Mouse (Mus musculus): ENCODE data around the gene Ankrd39.

Gene Ankrd39

DNA sequence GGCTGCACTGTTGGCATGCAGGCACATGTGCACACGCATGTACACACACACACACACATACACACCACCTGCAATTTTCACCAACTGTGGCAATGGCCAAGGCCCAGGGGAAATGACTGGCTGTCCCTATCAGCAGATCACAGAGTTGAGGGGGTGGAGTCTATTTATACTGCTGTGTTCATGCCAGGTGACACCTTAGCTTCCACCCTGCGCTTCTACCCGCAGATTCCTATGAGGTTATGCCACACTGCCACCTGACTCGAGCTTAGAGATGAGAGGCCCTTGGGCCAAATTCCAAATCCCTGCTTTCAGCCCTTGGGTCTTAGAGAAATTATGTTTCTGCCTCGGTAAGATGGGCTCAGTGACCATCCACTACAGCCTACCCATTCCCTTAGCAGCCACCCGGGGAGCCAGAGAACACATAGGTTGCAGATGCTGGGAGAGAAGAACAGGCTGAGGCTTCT is 12.6 kb downstream of the Ankrd39 start:
- no peaks in the 10 kb centered on the region for H3K27me3 ChIP-seq (ENCODE audit: insufficient read depth, low read length)
- peaks cover 27% of the 10 kb centered on the region for H3K36me3 ChIP-seq (ENCODE audit: insufficient read depth, low read length)
- no peaks in the 10 kb centered on the region for H3K9me3 ChIP-seq (ENCODE audit: low read length)
- H3K4me1 ChIP-seq (replicated peaks; ENCODE audit: low read depth, low read length) = peaks cover 41% of the 10 kb centered on the region
- no peak for TF ChIP-seq NANOG (IDR thresholded peaks at IDR 0.05; ENCODE audit: borderline replicate concordance, low read length)
- TF ChIP-seq CTCF (conservative IDR thresholded peaks at IDR 0.05; ENCODE audit: low read length) = no peak
- TF ChIP-seq POU5F1 (IDR thresholded peaks at IDR 0.05; ENCODE audit: borderline replicate concordance, low read length) = no peak
- H3K4me3 ChIP-seq (replicated peaks; ENCODE audit: low read length) = no peak overlapping the region

DNA sequence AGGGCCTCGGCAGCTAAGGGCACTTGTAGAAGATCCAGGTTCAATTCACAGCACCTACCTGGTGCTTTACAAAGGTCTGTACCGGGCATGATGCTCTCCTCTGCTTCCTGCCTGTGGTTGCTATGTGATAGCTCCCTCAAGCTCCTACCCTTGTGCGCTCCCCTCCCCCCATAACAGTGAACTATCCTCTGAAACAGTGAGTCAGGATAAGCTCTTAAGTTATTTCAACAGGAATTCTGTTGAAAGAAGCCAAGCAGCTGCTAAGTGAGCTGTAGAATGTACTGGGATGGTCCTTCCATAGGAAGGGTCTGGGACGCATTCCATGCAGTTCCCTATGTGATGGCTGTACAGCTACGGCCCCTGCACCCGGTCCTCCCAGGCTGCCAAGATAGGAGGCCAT is 13.7 kb downstream of the Ankrd39 start:
- H3K36me3 ChIP-seq (ENCODE audit: insufficient read depth, low read length) = peaks cover 18% of the 10 kb centered on the region
- no peak overlapping the region for H3K4me3 ChIP-seq (replicated peaks; ENCODE audit: low read length)
- peaks cover 45% of the 10 kb centered on the region for H3K4me1 ChIP-seq (replicated peaks; ENCODE audit: low read depth, low read length)
- TF ChIP-seq CTCF (conservative IDR thresholded peaks at IDR 0.05; ENCODE audit: low read length) = no peak
- TF ChIP-seq NANOG (IDR thresholded peaks at IDR 0.05; ENCODE audit: borderline replicate concordance, low read length) = no peak
- TF ChIP-seq POU5F1 (IDR thresholded peaks at IDR 0.05; ENCODE audit: borderline replicate concordance, low read length) = no peak
- H3K27me3 ChIP-seq (ENCODE audit: insufficient read depth, low read length) = no peaks in the 10 kb centered on the region
- H3K9me3 ChIP-seq (ENCODE audit: low read length) = no peaks in the 10 kb centered on the region

DNA sequence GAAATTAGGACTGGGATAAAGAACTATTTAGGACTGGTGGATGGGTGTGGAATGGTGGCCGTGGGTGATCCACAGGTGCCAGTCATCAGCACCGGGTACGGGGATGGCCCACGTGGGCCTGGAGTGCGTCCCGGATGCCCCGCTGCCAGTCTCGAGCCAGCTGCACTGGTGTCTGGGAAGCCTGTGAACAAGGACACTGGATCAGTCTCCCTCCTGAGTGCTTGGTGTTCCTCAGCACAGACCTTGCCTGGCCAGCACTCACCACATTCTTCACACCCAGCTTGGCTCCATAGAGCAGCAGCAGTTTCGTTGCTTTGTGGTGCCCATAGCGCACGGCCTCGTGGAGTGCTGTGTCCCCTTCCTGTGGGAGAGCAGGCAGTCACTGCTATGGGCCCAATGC is 15.8 kb downstream of the Ankrd39 start:
- H3K27me3 ChIP-seq (ENCODE audit: insufficient read depth, low read length) = no peaks in the 10 kb centered on the region
- peaks cover 64% of the 10 kb centered on the region for H3K4me1 ChIP-seq (replicated peaks; ENCODE audit: low read depth, low read length)
- peaks cover 19% of the 10 kb centered on the region for H3K36me3 ChIP-seq (ENCODE audit: insufficient read depth, low read length)
- peak overlapping the region; percentile 61 for H3K4me3 ChIP-seq (replicated peaks; ENCODE audit: low read length)
- TF ChIP-seq NANOG (IDR thresholded peaks at IDR 0.05; ENCODE audit: borderline replicate concordance, low read length) = no peak
- TF ChIP-seq POU5F1 (IDR thresholded peaks at IDR 0.05; ENCODE audit: borderline replicate concordance, low read length) = no peak
- no peaks in the 10 kb centered on the region for H3K9me3 ChIP-seq (ENCODE audit: low read length)

DNA sequence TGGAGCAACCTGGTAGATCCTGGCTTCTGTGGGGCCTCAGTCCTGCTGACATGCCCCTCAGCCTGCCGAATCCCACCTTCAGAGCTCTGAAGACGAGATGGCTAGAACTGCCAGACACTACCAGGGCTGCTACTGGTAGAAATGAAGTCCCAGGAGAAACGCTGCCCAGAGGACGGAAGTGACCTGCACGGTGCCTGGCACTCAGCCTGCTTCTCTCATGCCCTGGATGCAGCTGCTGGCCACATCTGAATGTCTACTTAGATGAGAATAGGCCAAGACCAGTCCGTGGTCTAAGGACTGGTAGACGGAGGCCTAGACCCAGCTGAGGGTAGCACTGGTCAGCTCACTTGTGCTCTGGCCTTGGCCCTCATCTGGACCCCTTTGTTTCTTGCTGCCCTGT is 16.3 kb downstream of the Ankrd39 start:
- H3K4me3 ChIP-seq (replicated peaks; ENCODE audit: low read length) = no peak overlapping the region
- H3K36me3 ChIP-seq (ENCODE audit: insufficient read depth, low read length) = peaks cover 24% of the 10 kb centered on the region
- TF ChIP-seq CTCF (conservative IDR thresholded peaks at IDR 0.05; ENCODE audit: low read length) = no peak
- no peak for TF ChIP-seq POU5F1 (IDR thresholded peaks at IDR 0.05; ENCODE audit: borderline replicate concordance, low read length)
- TF ChIP-seq NANOG (IDR thresholded peaks at IDR 0.05; ENCODE audit: borderline replicate concordance, low read length) = no peak
- peaks cover 64% of the 10 kb centered on the region for H3K4me1 ChIP-seq (replicated peaks; ENCODE audit: low read depth, low read length)
- no peaks in the 10 kb centered on the region for H3K27me3 ChIP-seq (ENCODE audit: insufficient read depth, low read length)
- H3K9me3 ChIP-seq (ENCODE audit: low read length) = no peaks in the 10 kb centered on the region

DNA sequence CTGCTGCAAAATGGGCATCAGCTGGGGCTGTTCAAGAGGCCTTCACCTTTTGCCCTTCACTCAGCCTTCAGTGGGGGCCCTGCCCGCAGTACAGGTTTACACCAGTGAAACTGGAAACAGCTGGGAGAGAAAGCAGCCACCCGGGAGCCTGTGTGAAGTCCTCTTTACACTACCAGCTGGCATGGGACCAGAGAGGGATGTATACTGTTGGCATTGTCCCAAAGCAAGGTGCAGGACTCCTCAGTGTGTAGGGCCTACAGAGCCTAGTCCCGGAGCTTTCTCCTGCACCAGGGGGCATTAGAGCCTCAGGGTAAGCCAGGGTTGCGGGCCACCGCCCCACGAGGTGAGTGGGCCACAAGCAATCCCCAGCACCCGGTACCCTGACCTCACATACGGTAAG is 16.8 kb downstream of the Ankrd39 start:
- no peak for TF ChIP-seq POU5F1 (IDR thresholded peaks at IDR 0.05; ENCODE audit: borderline replicate concordance, low read length)
- no peak for TF ChIP-seq CTCF (conservative IDR thresholded peaks at IDR 0.05; ENCODE audit: low read length)
- no peak for TF ChIP-seq NANOG (IDR thresholded peaks at IDR 0.05; ENCODE audit: borderline replicate concordance, low read length)
- H3K9me3 ChIP-seq (ENCODE audit: low read length) = no peaks in the 10 kb centered on the region
- no peak overlapping the region for H3K4me3 ChIP-seq (replicated peaks; ENCODE audit: low read length)
- H3K36me3 ChIP-seq (ENCODE audit: insufficient read depth, low read length) = peaks cover 28% of the 10 kb centered on the region
- H3K27me3 ChIP-seq (ENCODE audit: insufficient read depth, low read length) = no peaks in the 10 kb centered on the region
- peaks cover 69% of the 10 kb centered on the region for H3K4me1 ChIP-seq (replicated peaks; ENCODE audit: low read depth, low read length)

DNA sequence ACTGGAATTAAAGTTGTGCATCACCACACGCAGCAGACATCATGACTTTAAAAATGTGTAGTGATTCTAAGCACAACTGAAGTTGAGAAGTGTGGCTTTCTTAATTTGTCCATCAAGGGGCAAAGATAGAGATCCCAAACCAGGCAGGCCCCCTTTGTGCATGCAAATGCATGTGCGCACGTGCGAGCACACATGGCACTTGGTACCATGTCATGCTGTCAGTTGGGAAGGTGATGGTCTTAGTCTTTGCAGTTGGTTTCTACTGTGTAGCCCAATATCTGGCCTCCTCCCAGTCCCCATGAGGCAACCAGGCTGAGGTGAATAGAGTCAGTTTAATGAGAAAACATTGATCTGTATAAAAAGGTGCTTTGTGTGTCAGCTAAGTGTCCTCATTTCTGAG is 17.4 kb downstream of the Ankrd39 start:
- Histone ChIP-seq H3K4me3 (replicated peaks; ENCODE audit: low read length) (no peak overlapping the region), H3K9me3 (ENCODE audit: low read length) (no peaks in the 10 kb centered on the region), H3K4me1 (replicated peaks; ENCODE audit: low read depth, low read length) (peaks cover 75% of the 10 kb centered on the region), H3K36me3 (ENCODE audit: insufficient read depth, low read length) (peaks cover 35% of the 10 kb centered on the region), H3K27me3 (ENCODE audit: insufficient read depth, low read length) (no peaks in the 10 kb centered on the region)
- TF ChIP-seq POU5F1 (IDR thresholded peaks at IDR 0.05; ENCODE audit: borderline replicate concordance, low read length) = no peak
- TF ChIP-seq CTCF (conservative IDR thresholded peaks at IDR 0.05; ENCODE audit: low read length) = no peak
- no peak for TF ChIP-seq NANOG (IDR thresholded peaks at IDR 0.05; ENCODE audit: borderline replicate concordance, low read length)

DNA sequence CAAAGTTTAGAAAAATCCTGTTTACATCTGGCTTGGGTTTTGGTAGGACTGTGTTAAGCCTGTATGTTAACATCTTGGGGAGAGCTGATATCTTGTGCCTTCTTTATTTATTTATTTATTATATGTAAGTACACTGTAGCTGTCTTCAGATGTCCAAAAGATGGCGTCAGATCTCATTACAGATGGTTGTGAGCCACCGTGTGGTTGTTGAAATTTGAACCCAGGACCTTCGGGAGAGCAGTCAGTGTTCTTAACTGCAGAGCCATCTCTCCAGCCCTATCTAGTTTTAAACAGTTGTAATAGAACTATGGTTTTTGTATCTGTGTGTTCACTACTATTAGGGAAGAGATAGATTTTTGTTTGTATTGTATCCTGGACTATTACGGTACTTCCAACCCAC is 18.0 kb downstream of the Ankrd39 start:
- no peaks in the 10 kb centered on the region for H3K27me3 ChIP-seq (ENCODE audit: insufficient read depth, low read length)
- peaks cover 41% of the 10 kb centered on the region for H3K36me3 ChIP-seq (ENCODE audit: insufficient read depth, low read length)
- TF ChIP-seq CTCF (conservative IDR thresholded peaks at IDR 0.05; ENCODE audit: low read length) = no peak
- no peak for TF ChIP-seq POU5F1 (IDR thresholded peaks at IDR 0.05; ENCODE audit: borderline replicate concordance, low read length)
- no peak for TF ChIP-seq NANOG (IDR thresholded peaks at IDR 0.05; ENCODE audit: borderline replicate concordance, low read length)
- H3K4me3 ChIP-seq (replicated peaks; ENCODE audit: low read length) = no peak overlapping the region
- H3K9me3 ChIP-seq (ENCODE audit: low read length) = no peaks in the 10 kb centered on the region
- peaks cover 77% of the 10 kb centered on the region for H3K4me1 ChIP-seq (replicated peaks; ENCODE audit: low read depth, low read length)

DNA sequence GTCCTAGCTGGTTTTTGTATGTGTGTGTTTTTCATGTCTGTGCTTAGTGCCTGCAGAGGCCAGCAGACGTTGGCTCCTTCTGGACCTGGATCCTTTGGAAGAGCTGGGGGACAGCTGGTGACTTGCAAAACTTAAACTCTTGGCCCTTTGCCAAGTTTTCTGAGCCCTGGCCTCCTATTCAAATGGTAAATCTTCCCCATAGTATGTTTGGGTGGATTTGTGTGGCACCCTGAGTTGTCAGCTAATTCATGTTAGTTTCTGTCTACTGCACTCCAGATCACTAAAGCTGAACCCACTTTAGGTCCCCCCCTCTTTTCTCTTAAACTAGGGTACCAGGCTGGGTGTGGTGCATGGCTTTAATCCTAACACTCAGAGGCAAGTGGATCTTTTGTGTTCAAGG is 18.9 kb downstream of the Ankrd39 start:
- no peak overlapping the region for H3K4me3 ChIP-seq (replicated peaks; ENCODE audit: low read length)
- H3K27me3 ChIP-seq (ENCODE audit: insufficient read depth, low read length) = no peaks in the 10 kb centered on the region
- no peaks in the 10 kb centered on the region for H3K9me3 ChIP-seq (ENCODE audit: low read length)
- peaks cover 50% of the 10 kb centered on the region for H3K36me3 ChIP-seq (ENCODE audit: insufficient read depth, low read length)
- TF ChIP-seq POU5F1 (IDR thresholded peaks at IDR 0.05; ENCODE audit: borderline replicate concordance, low read length) = no peak
- TF ChIP-seq CTCF (conservative IDR thresholded peaks at IDR 0.05; ENCODE audit: low read length) = no peak
- TF ChIP-seq NANOG (IDR thresholded peaks at IDR 0.05; ENCODE audit: borderline replicate concordance, low read length) = no peak
- peaks cover 68% of the 10 kb centered on the region for H3K4me1 ChIP-seq (replicated peaks; ENCODE audit: low read depth, low read length)

DNA sequence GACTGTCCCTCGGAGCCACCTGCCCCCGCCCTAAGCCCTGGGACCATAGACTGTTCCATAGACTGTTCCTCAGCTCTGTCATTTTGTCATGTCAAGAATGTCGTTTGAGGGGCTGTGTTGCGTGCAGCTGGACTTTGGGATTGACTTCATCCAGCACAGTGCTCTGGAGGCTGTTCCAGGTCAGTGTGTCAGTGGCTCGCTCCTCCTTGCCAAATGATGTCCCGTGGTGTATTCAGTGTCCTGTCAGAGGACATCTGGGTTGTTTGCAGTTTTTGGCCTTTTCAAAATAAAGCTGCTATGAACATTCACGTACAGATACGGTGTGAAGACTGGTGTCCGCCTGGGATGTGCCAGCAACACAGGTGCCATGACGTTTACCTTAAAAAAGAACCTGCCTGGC is 20.3 kb downstream of the Ankrd39 start:
- Histone ChIP-seq H3K4me3 (replicated peaks; ENCODE audit: low read length) (no peak overlapping the region), H3K36me3 (ENCODE audit: insufficient read depth, low read length) (peaks cover 64% of the 10 kb centered on the region), H3K27me3 (ENCODE audit: insufficient read depth, low read length) (no peaks in the 10 kb centered on the region), H3K4me1 (replicated peaks; ENCODE audit: low read depth, low read length) (peaks cover 67% of the 10 kb centered on the region), H3K9me3 (ENCODE audit: low read length) (no peaks in the 10 kb centered on the region)
- no peak for TF ChIP-seq NANOG (IDR thresholded peaks at IDR 0.05; ENCODE audit: borderline replicate concordance, low read length)
- TF ChIP-seq POU5F1 (IDR thresholded peaks at IDR 0.05; ENCODE audit: borderline replicate concordance, low read length) = no peak
- no peak for TF ChIP-seq CTCF (conservative IDR thresholded peaks at IDR 0.05; ENCODE audit: low read length)
